8 mouse cellular contexts compared by ENCODE assay signal in genomic region chr4:116877729-116878321, GRCm38 (mm10). TPM values are rescaled to one million over a fixed set of nuclear protein-coding genes. Genes with fewer than 3 reads are reported as not detected.
DNase-seq lines count a peak whose midpoint lies in the region; ATAC-seq and TF ChIP-seq lines count a peak whose summit lies in the region.

No protein-coding gene starts in this region.

- H3K4me1 ChIP-seq in embryonic facial prominence, embryonic 14.5 days (ENCODE audit: control insufficient read depth, insufficient read depth, low read length) = peaks cover 7% of the 10 kb centered on the region; the same call in 1 of the 2 replicates
- H3K4me1 ChIP-seq in midbrain, embryonic 10.5 days = peaks cover 23% of the 10 kb centered on the region

- ATAC-seq in embryonic facial prominence, embryonic 14.5 days (ENCODE audit: low read depth) = no peak

- DNase-seq in gastrocnemius, adult 2 months = peak; percentile 43
- DNase-seq in gastrocnemius, postnatal 25 days = no peak
- peak; percentile 20 for DNase-seq in adrenal gland, adult 8-10 months
- DNase-seq in embryonic facial prominence, embryonic 14.5 days (ENCODE audit: low spot score) = peak; percentile 58
- peak; percentile 11 to 40 for DNase-seq in heart, postnatal 36 days
- DNase-seq in layer of hippocampus, postnatal 25 days (ENCODE audit: extremely low spot score in 1 of 2, low spot score in 1 of 2) = peak; percentile 31 to 45
- peak; percentile 63 for DNase-seq in midbrain, embryonic 10.5 days (ENCODE audit: low spot score)
- peak; percentile 22 for DNase-seq in splenic B cell, adult 2 months (ENCODE audit: low read depth, low spot score)

- peak overlapping the region; percentile 89 for H3K4me2 ChIP-seq in embryonic facial prominence, embryonic 14.5 days (ENCODE audit: low read depth, low read length)

- H3K9me3 ChIP-seq in embryonic facial prominence, embryonic 14.5 days (ENCODE audit: control insufficient read depth, low read length) = no peaks in the 10 kb centered on the region
- H3K9me3 ChIP-seq in midbrain, embryonic 10.5 days (replicated peaks) = no peaks in the 10 kb centered on the region

- H3K27me3 ChIP-seq in embryonic facial prominence, embryonic 14.5 days (replicated peaks; ENCODE audit: control insufficient read depth, insufficient read depth, low read length) = peaks cover 29% of the 10 kb centered on the region
- 0 out of 2 replicates have a peak, but pooled peaks cover 6% of the 10 kb centered on the region for H3K27me3 ChIP-seq in midbrain, embryonic 10.5 days (ENCODE audit: low read depth, poor library complexity, severe bottlenecking)
- peaks cover 4% of the 10 kb centered on the region for H3K27me3 ChIP-seq in splenic B cell, adult 2 months (ENCODE audit: control insufficient read depth, insufficient read depth, low read length, poor library complexity, severe bottlenecking)

- peak overlapping the region; percentile 61 for H3K9ac ChIP-seq in embryonic facial prominence, embryonic 14.5 days (ENCODE audit: low read depth, low read length)

- no peak overlapping the region for H3K27ac ChIP-seq in gastrocnemius, adult 2 months
- H3K27ac ChIP-seq in embryonic facial prominence, embryonic 14.5 days (replicated peaks; ENCODE audit: low read depth, low read length) = no peak overlapping the region; the same call in 1 of the 2 replicates
- peak overlapping the region; percentile 97 for H3K27ac ChIP-seq in midbrain, embryonic 10.5 days (replicated peaks)

- intact Hi-C loops in gastrocnemius, adult 2 months (cut with DNase I) = no loop called here
- intact Hi-C loops in heart, postnatal 36 days (cut with DNase I) = loop anchor here (10.0 kb wide), 1 partner anchor 153 kb away; the partner anchor contains the start of gene Tesk2

- WGBS in embryonic facial prominence, embryonic 14.5 days = 0% methylated on average over 6 of the region's 57 CpGs
- 1% methylated on average over 57 of the region's 57 CpGs for WGBS in midbrain, embryonic 10.5 days

- peak overlapping the region; percentile 88 for H3K4me3 ChIP-seq in gastrocnemius, adult 2 months
- peak overlapping the region; percentile 60 for H3K4me3 ChIP-seq in embryonic facial prominence, embryonic 14.5 days (ENCODE audit: low read depth, low read length)
- peak overlapping the region; percentile 84 for H3K4me3 ChIP-seq in midbrain, embryonic 10.5 days

- no peak for TF ChIP-seq CTCF in gastrocnemius, adult 2 months (IDR thresholded peaks at IDR 0.05)

- H3K36me3 ChIP-seq in embryonic facial prominence, embryonic 14.5 days (ENCODE audit: control insufficient read depth, insufficient read depth, low read length) = no peaks in the 10 kb centered on the region
- 0 out of 2 replicates have a peak, but pooled peaks cover 3% of the 10 kb centered on the region for H3K36me3 ChIP-seq in midbrain, embryonic 10.5 days
- H3K36me3 ChIP-seq in splenic B cell, adult 2 months (ENCODE audit: control insufficient read depth, insufficient read depth, low read length, poor library complexity, severe bottlenecking) = no peaks in the 10 kb centered on the region

RNA-seq across cellular contexts. Expression of gene Zswim5, which starts 0.6 kb away (rescaled TPM):
- under 1 TPM in 1 of 2 experiments, not detected in 1; 0.14 TPM for total RNA-seq in gastrocnemius, adult 2 months (2021)
- total RNA-seq in gastrocnemius, postnatal 25 days (2021) = under 1 TPM; 0.11 to 0.13 TPM
- 1 to 10 TPM; 4.9 to 7.2 (median 5.6) TPM for total RNA-seq in adrenal gland, adult 8-10 months (2022)
- 0.51 and 0.54 TPM in 2 replicates for polyA plus RNA-seq in embryonic facial prominence, embryonic 14.5 days (2014; fragmentation: Nextera tagmentation; extraction: Ambion mirVana)
- total RNA-seq in heart, postnatal 36 days (2021) = 1 to 10 TPM; 1.1 to 1.4 TPM
- 10 to 100 TPM; 17.1 to 17.9 TPM for total RNA-seq in layer of hippocampus, postnatal 25 days (2021)
- polyA plus RNA-seq in midbrain, embryonic 10.5 days (2016; fragmentation: Nextera tagmentation; extraction: Ambion mirVana) = 5.7 and 7.4 TPM in 2 replicates

RNA-seq across cellular contexts. Expression of gene Hpdl, which starts 56.3 kb away (rescaled TPM):
- total RNA-seq in gastrocnemius, adult 2 months (2021) = 1 to 10 TPM; 1.5 to 1.9 TPM
- 1 to 10 TPM; 2.0 to 2.3 TPM for total RNA-seq in gastrocnemius, postnatal 25 days (2021)
- total RNA-seq in adrenal gland, adult 8-10 months (2022) = 1 to 10 TPM; 1.6 to 3.4 (median 3.0) TPM
- polyA plus RNA-seq in embryonic facial prominence, embryonic 14.5 days (2014; fragmentation: Nextera tagmentation; extraction: Ambion mirVana) = 1.1 and 1.2 TPM in 2 replicates
- 1 to 10 TPM; 4.3 to 5.1 TPM for total RNA-seq in heart, postnatal 36 days (2021)
- 1 to 10 TPM; 4.8 to 5.0 TPM for total RNA-seq in layer of hippocampus, postnatal 25 days (2021)
- 1.0 and 1.2 TPM in 2 replicates for polyA plus RNA-seq in midbrain, embryonic 10.5 days (2016; fragmentation: Nextera tagmentation; extraction: Ambion mirVana)
